Mouse (Mus musculus): ENCODE measurements around the gene Mlycd. TPM values are rescaled to one million over a fixed set of nuclear protein-coding genes. Genes with fewer than 3 reads are reported as not detected.

The Mlycd gene
- polyA plus RNA-seq, 1 experiment from 2014 or later, result 14.2 TPM

DNA sequence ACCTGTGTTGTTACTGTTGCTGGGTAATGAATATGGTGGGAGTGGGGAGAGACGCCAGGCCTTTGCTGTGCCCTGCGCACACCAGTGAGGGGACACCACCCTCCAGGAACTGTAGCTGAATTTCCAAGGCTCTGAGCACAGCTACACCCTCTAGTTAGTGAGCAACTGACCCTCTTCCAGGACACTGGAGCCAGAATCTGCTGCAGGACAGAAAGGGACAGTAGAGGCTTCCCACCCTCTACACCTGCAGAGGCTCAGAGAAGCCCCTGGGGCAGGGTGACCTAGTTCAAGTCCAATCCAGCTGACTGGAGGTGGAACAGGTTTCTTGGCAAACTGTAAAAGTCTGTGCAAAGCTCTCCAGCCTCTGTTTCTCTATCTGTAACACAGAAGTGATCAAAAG is 44.7 kb downstream of the Mlycd start:
- Histone ChIP-seq H3K27me3 (ENCODE audit: control insufficient read depth, insufficient read depth, low read length) (peaks cover 13% of the 10 kb centered on the region), H3K4me2 (no peak overlapping the region), H3K9ac (ENCODE audit: low read depth, low read length) (no peak overlapping the region), H3K36me3 (ENCODE audit: control insufficient read depth, insufficient read depth, low read length) (no peaks in the 10 kb centered on the region), H3K27ac (ENCODE audit: low read depth, low read length) (no peak overlapping the region), H3K4me3 (ENCODE audit: low read depth, low read length) (no peak overlapping the region), H3K9me3 (replicated peaks; ENCODE audit: control insufficient read depth, low read length) (no peaks in the 10 kb centered on the region), H3K4me1 (ENCODE audit: control insufficient read depth, insufficient read depth, low read length) (peaks cover 9% of the 10 kb centered on the region; the same call in 1 of the 2 replicates)
- no peak for ATAC-seq (replicated peaks; ENCODE audit: insufficient number of reproducible peaks, low FRiP score, low TSS enrichment)
- WGBS (ENCODE audit: insufficient replicate concordance), result 94% methylated on average over 2 of the region's 2 CpGs

DNA sequence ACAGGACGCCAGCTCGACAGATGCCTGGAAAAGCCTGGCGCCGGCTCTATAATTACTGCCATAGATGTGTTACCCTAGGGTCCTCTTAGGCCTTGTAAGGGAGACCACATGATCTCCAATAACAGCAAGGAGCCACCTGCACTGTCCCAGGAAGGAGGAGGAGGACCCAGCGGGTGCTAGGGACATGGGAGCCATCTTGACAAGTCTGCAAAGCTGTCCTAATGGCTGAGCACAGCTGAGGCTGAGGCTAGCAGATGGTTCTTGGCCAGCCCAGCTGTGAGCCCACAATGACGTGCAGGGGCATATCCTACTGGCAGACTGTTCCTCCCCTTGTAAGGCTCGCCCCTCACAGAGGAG is 45.2 kb downstream of the Mlycd start:
- peaks cover 16% of the 10 kb centered on the region for H3K27me3 ChIP-seq (ENCODE audit: control insufficient read depth, insufficient read depth, low read length)
- no peak overlapping the region for H3K27ac ChIP-seq (ENCODE audit: low read depth, low read length)
- no peak for ATAC-seq (replicated peaks; ENCODE audit: insufficient number of reproducible peaks, low FRiP score, low TSS enrichment)
- 67% methylated on average over 7 of the region's 7 CpGs for WGBS (ENCODE audit: insufficient replicate concordance)
- H3K9ac ChIP-seq (ENCODE audit: low read depth, low read length), result no peak overlapping the region
- peaks cover 9% of the 10 kb centered on the region; the same call in 1 of the 2 replicates for H3K4me1 ChIP-seq (ENCODE audit: control insufficient read depth, insufficient read depth, low read length)
- H3K9me3 ChIP-seq (replicated peaks; ENCODE audit: control insufficient read depth, low read length), result no peaks in the 10 kb centered on the region
- H3K4me3 ChIP-seq (ENCODE audit: low read depth, low read length), result no peak overlapping the region
- no peaks in the 10 kb centered on the region for H3K36me3 ChIP-seq (ENCODE audit: control insufficient read depth, insufficient read depth, low read length)
- no peak overlapping the region for H3K4me2 ChIP-seq

DNA sequence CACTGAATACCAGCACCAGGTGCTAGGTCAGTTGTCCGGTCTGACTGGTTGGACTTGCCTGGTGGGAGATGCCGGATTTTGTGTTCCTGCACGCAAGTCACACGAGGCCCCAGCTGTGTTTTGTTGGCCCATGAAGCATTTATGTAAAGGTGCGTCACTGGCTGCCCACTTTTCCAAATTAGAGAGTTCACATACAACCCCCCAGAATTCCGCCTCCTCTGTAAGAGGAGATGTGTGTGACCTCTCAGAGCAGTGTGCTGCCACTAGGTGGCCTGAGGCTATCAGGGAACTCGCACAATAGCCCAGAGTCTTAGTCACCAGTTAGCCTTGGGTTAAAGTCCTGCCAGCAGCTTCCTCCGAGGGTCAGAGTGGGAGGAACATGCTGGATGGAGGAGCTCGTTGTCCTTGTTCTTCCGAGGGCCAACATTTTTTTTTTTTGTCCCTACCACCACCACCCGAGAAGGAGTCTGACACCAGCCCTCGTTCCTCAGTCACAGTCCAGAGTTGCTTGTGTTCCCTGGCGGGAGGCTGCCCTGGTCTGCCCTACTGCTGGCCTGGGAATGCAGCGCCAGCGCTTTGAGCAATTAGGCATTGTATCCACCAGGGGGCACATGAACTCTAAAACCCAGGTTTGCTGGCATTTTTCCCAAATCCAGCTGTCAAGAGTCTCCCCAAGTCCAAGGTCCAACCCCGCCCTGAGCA is 45.7 kb downstream of the Mlycd start:
- ATAC-seq (replicated peaks; ENCODE audit: insufficient number of reproducible peaks, low FRiP score, low TSS enrichment), result no peak

DNA sequence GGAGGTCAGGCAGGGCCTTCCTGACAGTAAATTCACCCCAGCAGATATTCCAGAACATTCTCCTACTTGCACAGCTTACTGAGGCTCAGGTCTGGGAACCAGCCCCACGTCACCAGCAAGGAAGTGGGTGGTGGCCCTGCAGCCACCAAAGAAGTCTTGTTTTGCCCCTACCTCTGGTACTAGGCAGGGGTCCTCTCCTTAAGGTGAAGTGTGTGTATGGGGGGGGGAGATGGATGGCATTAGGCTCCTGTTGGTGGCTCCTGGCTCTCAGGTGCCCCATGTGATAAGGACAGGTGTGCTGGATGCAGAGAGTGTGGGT is 46.2 kb downstream of the Mlycd start:
- H3K4me3 ChIP-seq (ENCODE audit: low read depth, low read length), result no peak overlapping the region
- ATAC-seq (replicated peaks; ENCODE audit: insufficient number of reproducible peaks, low FRiP score, low TSS enrichment), result no peak

More for the DNA sequence above, 45.7 kb downstream of the Mlycd start:
- H3K4me1 ChIP-seq (ENCODE audit: control insufficient read depth, insufficient read depth, low read length), result peaks cover 9% of the 10 kb centered on the region; the same call in 1 of the 2 replicates
- H3K4me2 ChIP-seq, result peak overlapping the region; percentile 48
- H3K4me3 ChIP-seq (ENCODE audit: low read depth, low read length), result no peak overlapping the region
- H3K27ac ChIP-seq (ENCODE audit: low read depth, low read length), result no peak overlapping the region
- no peaks in the 10 kb centered on the region for H3K9me3 ChIP-seq (replicated peaks; ENCODE audit: control insufficient read depth, low read length)
- H3K27me3 ChIP-seq (ENCODE audit: control insufficient read depth, insufficient read depth, low read length), result peaks cover 21% of the 10 kb centered on the region
- no peak overlapping the region for H3K9ac ChIP-seq (ENCODE audit: low read depth, low read length)
- no peaks in the 10 kb centered on the region for H3K36me3 ChIP-seq (ENCODE audit: control insufficient read depth, insufficient read depth, low read length)
- WGBS (ENCODE audit: insufficient replicate concordance), result 13% methylated on average over 16 of the region's 16 CpGs

DNA sequence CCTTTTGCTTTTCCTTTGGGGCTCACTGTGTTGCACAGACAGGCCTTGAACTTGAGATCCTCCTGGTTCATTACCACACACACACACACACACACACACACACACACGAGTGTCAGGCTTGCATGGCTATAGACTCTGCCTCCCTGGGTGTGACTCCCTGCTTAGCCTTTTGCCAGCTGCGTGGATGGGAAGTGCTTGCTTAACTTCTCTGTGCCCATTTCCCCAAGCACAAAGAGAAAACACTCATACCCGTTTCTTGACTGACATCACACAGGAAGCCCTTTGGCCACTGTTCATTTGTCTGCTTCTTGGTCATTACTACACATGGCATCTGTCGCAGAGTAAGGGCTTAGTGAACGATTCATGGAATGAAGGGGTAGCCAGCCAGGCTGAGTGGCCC is 47.3 kb downstream of the Mlycd start:
- Histone ChIP-seq H3K36me3 (ENCODE audit: control insufficient read depth, insufficient read depth, low read length) (no peaks in the 10 kb centered on the region), H3K27ac (ENCODE audit: low read depth, low read length) (no peak overlapping the region), H3K9me3 (replicated peaks; ENCODE audit: control insufficient read depth, low read length) (no peaks in the 10 kb centered on the region), H3K27me3 (ENCODE audit: control insufficient read depth, insufficient read depth, low read length) (peaks cover 31% of the 10 kb centered on the region), H3K4me3 (ENCODE audit: low read depth, low read length) (no peak overlapping the region), H3K9ac (ENCODE audit: low read depth, low read length) (no peak overlapping the region), H3K4me2 (no peak overlapping the region), H3K4me1 (ENCODE audit: control insufficient read depth, insufficient read depth, low read length) (peaks cover 6% of the 10 kb centered on the region; the same call in 1 of the 2 replicates)
- ATAC-seq (replicated peaks; ENCODE audit: insufficient number of reproducible peaks, low FRiP score, low TSS enrichment), result no peak
- 60% methylated on average over 5 of the region's 5 CpGs for WGBS (ENCODE audit: insufficient replicate concordance)

More for the DNA sequence above, 46.2 kb downstream of the Mlycd start:
- H3K27me3 ChIP-seq (ENCODE audit: control insufficient read depth, insufficient read depth, low read length), result peaks cover 26% of the 10 kb centered on the region
- H3K9ac ChIP-seq (ENCODE audit: low read depth, low read length), result no peak overlapping the region
- H3K4me2 ChIP-seq, result peak overlapping the region; percentile 48; the same call in 1 of the 2 replicates
- WGBS (ENCODE audit: insufficient replicate concordance), result 48% methylated on average over 1 of the region's 1 CpGs
- H3K9me3 ChIP-seq (replicated peaks; ENCODE audit: control insufficient read depth, low read length), result no peaks in the 10 kb centered on the region
- no peak overlapping the region for H3K27ac ChIP-seq (ENCODE audit: low read depth, low read length)
- peaks cover 9% of the 10 kb centered on the region; the same call in 1 of the 2 replicates for H3K4me1 ChIP-seq (ENCODE audit: control insufficient read depth, insufficient read depth, low read length)
- H3K36me3 ChIP-seq (ENCODE audit: control insufficient read depth, insufficient read depth, low read length), result no peaks in the 10 kb centered on the region

DNA sequence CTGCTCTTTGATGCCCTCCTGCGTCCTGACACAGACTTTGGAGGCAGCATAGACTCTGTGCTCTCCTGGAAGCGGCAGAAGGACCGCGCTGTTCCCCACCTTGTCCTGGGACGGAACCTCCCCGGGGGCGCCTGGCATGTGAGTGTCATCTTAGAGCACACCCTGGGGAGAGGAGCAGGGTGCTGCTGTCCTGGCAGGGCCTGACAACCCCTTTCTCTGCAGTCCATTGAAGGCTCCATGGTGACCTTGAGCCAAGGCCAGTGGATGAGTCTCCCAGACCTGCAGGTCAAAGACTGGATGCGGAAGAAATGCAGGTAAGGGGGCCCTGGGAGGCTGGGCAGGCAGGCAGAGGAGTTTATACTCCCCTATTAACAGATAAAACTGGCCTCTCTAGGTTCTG is 48.3 kb downstream of the Mlycd start:
- H3K27me3 ChIP-seq (ENCODE audit: control insufficient read depth, insufficient read depth, low read length), result peaks cover 40% of the 10 kb centered on the region
- H3K4me2 ChIP-seq, result no peak overlapping the region
- H3K9ac ChIP-seq (ENCODE audit: low read depth, low read length), result no peak overlapping the region
- no peak overlapping the region for H3K4me3 ChIP-seq (ENCODE audit: low read depth, low read length)
- no peaks in the 10 kb centered on the region for H3K9me3 ChIP-seq (replicated peaks; ENCODE audit: control insufficient read depth, low read length)
- ATAC-seq (replicated peaks; ENCODE audit: insufficient number of reproducible peaks, low FRiP score, low TSS enrichment), result no peak
- H3K36me3 ChIP-seq (ENCODE audit: control insufficient read depth, insufficient read depth, low read length), result no peaks in the 10 kb centered on the region
- WGBS (ENCODE audit: insufficient replicate concordance), result 91% methylated on average over 8 of the region's 8 CpGs
- H3K27ac ChIP-seq (ENCODE audit: low read depth, low read length), result no peak overlapping the region
- H3K4me1 ChIP-seq (ENCODE audit: control insufficient read depth, insufficient read depth, low read length), result 0 out of 2 replicates have a peak, but pooled peaks cover 2% of the 10 kb centered on the region

- Histone ChIP-seq H3K27ac (ENCODE audit: low read depth, low read length) (no peak within 1 kb of the TSS), H3K4me1 (ENCODE audit: control insufficient read depth, insufficient read depth, low read length) (0 out of 2 replicates have a peak, but pooled peaks cover 2% of the 10 kb centered on the region), H3K4me3 (ENCODE audit: low read depth, low read length) (peak within 1 kb of the TSS; percentile 65), H3K27me3 (ENCODE audit: control insufficient read depth, insufficient read depth, low read length) (peaks cover 66% of the 10 kb centered on the region), H3K4me2 (peak within 1 kb of the TSS; percentile 95), H3K9ac (ENCODE audit: low read depth, low read length) (peak within 1 kb of the TSS; percentile 73), H3K9me3 (replicated peaks; ENCODE audit: control insufficient read depth, low read length) (no peaks in the 10 kb centered on the region), H3K36me3 (ENCODE audit: control insufficient read depth, insufficient read depth, low read length) (no peaks in the 10 kb centered on the region)
- 2% methylated on average over 38 of the region's 52 CpGs for WGBS (ENCODE audit: insufficient replicate concordance)
- no peak; the same call in 1 of the 2 replicates for ATAC-seq (replicated peaks; ENCODE audit: insufficient number of reproducible peaks, low FRiP score, low TSS enrichment)
Observed at GRCm38 (mm10) chr8:119446211-119446989, 51.7 kb downstream of the Mlycd start, which contains the start of gene Necab2. Necab2 (plus strand) TSS chr8:119446719.

GRCm38 (mm10) chr8:119446990-119447780 is 52.5 kb downstream of the Mlycd start:
- H3K4me3 ChIP-seq (ENCODE audit: low read depth, low read length), result peak overlapping the region; percentile 65
- no peaks in the 10 kb centered on the region for H3K9me3 ChIP-seq (replicated peaks; ENCODE audit: control insufficient read depth, low read length)
- H3K27me3 ChIP-seq (ENCODE audit: control insufficient read depth, insufficient read depth, low read length), result peaks cover 60% of the 10 kb centered on the region
- no peak for ATAC-seq (replicated peaks; ENCODE audit: insufficient number of reproducible peaks, low FRiP score, low TSS enrichment)
- H3K9ac ChIP-seq (ENCODE audit: low read depth, low read length), result peak overlapping the region; percentile 73; the same call in 1 of the 2 replicates
- no peaks in the 10 kb centered on the region for H3K36me3 ChIP-seq (ENCODE audit: control insufficient read depth, insufficient read depth, low read length)
- no peak overlapping the region for H3K27ac ChIP-seq (ENCODE audit: low read depth, low read length)
- WGBS (ENCODE audit: insufficient replicate concordance), result 2% methylated on average over 29 of the region's 80 CpGs
- 0 out of 2 replicates have a peak, but pooled peaks cover 2% of the 10 kb centered on the region for H3K4me1 ChIP-seq (ENCODE audit: control insufficient read depth, insufficient read depth, low read length)
- H3K4me2 ChIP-seq, result peak overlapping the region; percentile 95
